Mouse (Mus musculus) CH12.LX (cell line): ENCODE results near the gene Ric8b.

Experiments used
- CTCF ChIP-seq, 2 experiments: IDR thresholded peaks in 1 of 2; conservative IDR thresholded peaks in 1 of 2; 2 replicates each; pipeline ENCODE4 v1.5.1; 2011 to 2012; ENCODE audit warnings: low read depth in 2 of 2, low read length in 2 of 2, improper control_type of control experiment in 1 of 2, inconsistent platforms in 1 of 2, mild to moderate bottlenecking in 1 of 2, moderate library complexity in 1 of 2
- EP300 ChIP-seq: IDR thresholded peaks from 2 replicates; pipeline ENCODE4 v1.6.1; 2011; ENCODE audit warnings: low read length, improper control_type of control experiment
- HCFC1 ChIP-seq: IDR thresholded peaks from 2 replicates; pipeline ENCODE4 v1.6.1; 2012; ENCODE audit warnings: low read depth, mild to moderate bottlenecking, inconsistent platforms, low read length, improper control_type of control experiment

DNA sequence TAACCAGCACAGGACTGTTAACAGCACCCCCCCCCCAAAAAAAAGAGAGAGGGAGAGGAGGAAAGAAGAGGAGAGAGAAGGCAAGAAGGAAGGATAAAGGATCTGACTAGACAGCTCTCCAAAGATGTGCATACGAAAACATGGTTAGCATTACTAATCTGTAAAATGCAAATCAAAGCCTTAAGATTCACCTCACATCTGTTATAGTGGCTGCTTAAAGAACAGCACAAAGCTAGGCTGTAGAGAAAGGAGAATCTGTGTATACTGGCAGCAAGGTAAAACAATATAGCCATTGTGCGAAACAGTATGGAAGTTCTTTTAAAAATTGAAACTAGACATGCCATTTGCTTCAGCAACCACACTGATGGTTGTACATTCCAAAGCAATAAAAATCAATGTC lies 49.1 kb downstream of the Ric8b start:
- no peak for TF ChIP-seq HCFC1
- TF ChIP-seq EP300, result no peak
- no peak for TF ChIP-seq CTCF (conservative IDR thresholded peaks at IDR 0.05 in 1 of 2, IDR thresholded peaks at IDR 0.05 in 1 of 2; ENCODE audit: low read depth in 2 of 2, low read length in 2 of 2)
